Mouse (Mus musculus): ENCODE data around the gene Gm20388.
A peak's percentile ranks its signal among the peaks of the same experiment; 100 is the strongest.
"Not testable (repeated sequence)": the region's sequence is repeated elsewhere in the genome, so short reads cannot be mapped to it uniquely, and the experiment has no call there.

Gm20388 gene

GRCm38 (mm10) chr8:121577751-121578675, 1667.4 kb downstream of the Gm20388 start:
- DNase-seq (ENCODE audit: low read depth, low spot score), result no peak

- peak; percentile 100 for DNase-seq (ENCODE audit: low read depth, low spot score)
Measured at GRCm38 (mm10) chr8:121578676-121579451, 1668.2 kb downstream of the Gm20388 start, which contains the start of gene Fbxo31. Gene Fbxo31 (minus strand): TSS chr8:121578806.

- no peak for DNase-seq (ENCODE audit: low read depth, low spot score)
Measured at GRCm38 (mm10) chr8:121580465-121580864, 1669.8 kb downstream of the Gm20388 start.

GRCm38 (mm10) chr8:121583653-121584052, 1673.0 kb downstream of the Gm20388 start:
- no peak for DNase-seq (ENCODE audit: low read depth, low spot score)

GRCm38 (mm10) chr8:121584730-121585129, 1674.1 kb downstream of the Gm20388 start:
- no peak for DNase-seq (ENCODE audit: low read depth, low spot score)

- DNase-seq (ENCODE audit: low read depth, low spot score), result peak; percentile 99
Measured at GRCm38 (mm10) chr8:121585159-121585825, 1674.7 kb downstream of the Gm20388 start.

GRCm38 (mm10) chr8:121588750-121589149, 1678.1 kb downstream of the Gm20388 start:
- DNase-seq (ENCODE audit: low read depth, low spot score), result no peak

GRCm38 (mm10) chr8:121589205-121589726, 1678.6 kb downstream of the Gm20388 start:
- DNase-seq (ENCODE audit: low read depth, low spot score), result no peak

GRCm38 (mm10) chr8:121590203-121591177, 1679.8 kb downstream of the Gm20388 start, which contains the start of gene Map1lc3b:
Gene Map1lc3b (plus strand): TSS chr8:121590361.
- peak; percentile 96 for DNase-seq (ENCODE audit: low read depth, low spot score)

- peak; percentile 93 for DNase-seq (ENCODE audit: low read depth, low spot score)
Measured at GRCm38 (mm10) chr8:121591178-121592066, 1680.8 kb downstream of the Gm20388 start.

- DNase-seq (ENCODE audit: low read depth, low spot score), result no peak
Measured at GRCm38 (mm10) chr8:121593293-121593692, 1682.7 kb downstream of the Gm20388 start.

GRCm38 (mm10) chr8:121593983-121594382, 1683.3 kb downstream of the Gm20388 start:
- DNase-seq (ENCODE audit: low read depth, low spot score), result no peak

- not testable (repeated sequence) for DNase-seq (ENCODE audit: low read depth, low spot score)
Measured at GRCm38 (mm10) chr8:121597492-121597891, 1686.9 kb downstream of the Gm20388 start.

GRCm38 (mm10) chr8:121598190-121598589, 1687.5 kb downstream of the Gm20388 start:
- no peak for DNase-seq (ENCODE audit: low read depth, low spot score)

- DNase-seq (ENCODE audit: low read depth, low spot score), result peak; percentile 86
Measured at GRCm38 (mm10) chr8:121598892-121599291, 1688.3 kb downstream of the Gm20388 start.

- DNase-seq (ENCODE audit: low read depth, low spot score), result no peak
Measured at GRCm38 (mm10) chr8:121599842-121600241, 1689.2 kb downstream of the Gm20388 start.

- no peak for DNase-seq (ENCODE audit: low read depth, low spot score)
Measured at GRCm38 (mm10) chr8:121602411-121602810, 1691.8 kb downstream of the Gm20388 start.

- DNase-seq (ENCODE audit: low read depth, low spot score), result peak; percentile 92
Measured at GRCm38 (mm10) chr8:121602860-121603259, 1692.2 kb downstream of the Gm20388 start.

GRCm38 (mm10) chr8:121603801-121604200, 1693.2 kb downstream of the Gm20388 start:
- no peak for DNase-seq (ENCODE audit: low read depth, low spot score)

All from ES-CJ7 (cell line).